8 mouse cellular contexts compared by ENCODE assay signal in the genomic region with DNA sequence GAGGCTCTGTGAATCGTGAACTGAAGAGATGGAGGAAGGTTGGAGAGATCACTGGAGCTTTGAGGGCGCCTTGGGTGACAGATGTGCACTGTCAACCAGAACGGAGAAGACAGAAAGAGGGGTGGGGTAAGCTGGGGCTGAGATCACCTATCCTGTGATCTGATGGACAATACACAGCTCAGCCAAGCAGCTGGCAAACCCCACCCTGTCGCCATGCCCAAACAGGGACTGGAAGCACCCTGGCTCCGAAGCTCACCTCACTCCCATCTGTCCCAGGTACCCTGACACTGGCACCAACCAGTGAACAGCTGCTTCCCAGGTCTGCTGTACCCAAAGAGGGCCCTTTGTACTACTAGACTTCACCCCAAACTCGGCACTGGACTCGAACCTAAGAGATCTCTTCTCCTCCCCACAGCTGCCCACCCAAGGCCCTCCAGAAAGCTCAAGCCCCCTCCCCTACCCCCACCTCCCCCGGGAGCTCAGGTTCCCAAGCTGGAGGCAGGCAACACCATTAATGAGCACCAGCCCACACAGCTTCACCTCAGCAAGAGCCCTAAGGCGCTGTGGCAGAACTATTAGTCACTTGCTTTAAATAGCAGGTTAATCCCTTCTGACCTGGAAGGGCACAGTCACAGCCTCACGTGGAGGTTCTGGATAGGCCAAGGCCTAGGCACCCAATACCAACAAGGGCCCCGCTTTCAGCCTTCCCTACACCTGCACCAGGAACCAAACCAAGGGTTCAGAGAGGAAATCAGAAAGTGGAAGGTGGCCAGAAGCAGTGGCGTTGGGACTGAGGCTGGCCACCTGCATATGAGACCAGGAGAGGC. TPM values are rescaled to one million over a fixed set of nuclear protein-coding genes. Genes with fewer than 3 reads are reported as not detected.
DNase-seq lines count a peak whose midpoint lies in the region; ATAC-seq and TF ChIP-seq lines count a peak whose summit lies in the region.

No protein-coding gene starts in this region.

- no peak for DNase-seq in lung, embryonic 14.5 days
- no peak for DNase-seq in lung, postnatal 25 days (ENCODE audit: low spot score)
- DNase-seq in forelimb bud, embryonic 11.5 days (ENCODE audit: low read depth, low spot score): peak; percentile 61
- no peak for DNase-seq in midbrain, embryonic 14.5 days
- no peak for DNase-seq in layer of hippocampus, adult 11-12 months (ENCODE audit: low spot score)
- no peak for DNase-seq in adrenal gland, postnatal 14 days

- H3K4me2 ChIP-seq in lung, embryonic 14.5 days: peak overlapping the region; percentile 81
- H3K4me2 ChIP-seq in intestine, embryonic 16.5 days (ENCODE audit: low read depth, low read length): peak overlapping the region; percentile 85
- peak overlapping the region; percentile 82 for H3K4me2 ChIP-seq in midbrain, embryonic 14.5 days (ENCODE audit: low read length)

- no peaks in the 10 kb centered on the region for H3K27me3 ChIP-seq in lung, embryonic 14.5 days (ENCODE audit: insufficient read depth, low read length)
- no peaks in the 10 kb centered on the region for H3K27me3 ChIP-seq in intestine, embryonic 16.5 days (replicated peaks; ENCODE audit: control insufficient read depth, insufficient read depth, low read length)
- no peaks in the 10 kb centered on the region for H3K27me3 ChIP-seq in midbrain, embryonic 14.5 days (ENCODE audit: control insufficient read depth, insufficient read depth, low read length)

- peaks cover 31% of the 10 kb centered on the region for H3K36me3 ChIP-seq in lung, embryonic 14.5 days (ENCODE audit: insufficient read depth)
- 0 out of 2 replicates have a peak, but pooled peaks cover 4% of the 10 kb centered on the region for H3K36me3 ChIP-seq in intestine, embryonic 16.5 days (ENCODE audit: control insufficient read depth, insufficient read depth, low read length)
- no peaks in the 10 kb centered on the region for H3K36me3 ChIP-seq in midbrain, embryonic 14.5 days (ENCODE audit: control insufficient read depth, insufficient read depth, low read length)

- peak overlapping the region; percentile 73 for H3K4me3 ChIP-seq in lung, embryonic 14.5 days (ENCODE audit: low read depth, low read length)
- H3K4me3 ChIP-seq in intestine, embryonic 16.5 days (ENCODE audit: low read length): peak overlapping the region; percentile 81
- H3K4me3 ChIP-seq in midbrain, embryonic 14.5 days (replicated peaks; ENCODE audit: low read depth, low read length): no peak overlapping the region

- 49% methylated on average over 12 of the region's 12 CpGs for WGBS in lung, embryonic 14.5 days
- 55% methylated on average over 12 of the region's 12 CpGs for WGBS in intestine, embryonic 16.5 days
- 55% methylated on average over 12 of the region's 12 CpGs for WGBS in midbrain, embryonic 14.5 days

- H3K9me3 ChIP-seq in lung, embryonic 14.5 days (ENCODE audit: low read depth, low read length): no peaks in the 10 kb centered on the region
- H3K9me3 ChIP-seq in intestine, embryonic 16.5 days (ENCODE audit: control insufficient read depth, low read length): no peaks in the 10 kb centered on the region
- H3K9me3 ChIP-seq in midbrain, embryonic 14.5 days (ENCODE audit: control insufficient read depth, low read length): no peaks in the 10 kb centered on the region

- ATAC-seq in lung, embryonic 14.5 days (ENCODE audit: insufficient read depth): no peak
- no peak for ATAC-seq in intestine, embryonic 16.5 days
- no peak for ATAC-seq in midbrain, embryonic 14.5 days (ENCODE audit: low FRiP score, low TSS enrichment)
- ATAC-seq in erythroblast, adult 5-6 weeks (replicated peaks; ENCODE audit: low FRiP score, poor library complexity, severe bottlenecking): no peak

- H3K9ac ChIP-seq in lung, embryonic 14.5 days: peak overlapping the region; percentile 26; the same call in 1 of the 2 replicates
- 0 out of 2 replicates have a peak overlapping the region, but pooled peaks have one; percentile 84 for H3K9ac ChIP-seq in intestine, embryonic 16.5 days (ENCODE audit: low read depth, low read length)
- no peak overlapping the region for H3K9ac ChIP-seq in midbrain, embryonic 14.5 days (replicated peaks; ENCODE audit: low read length)

- no peak overlapping the region for H3K27ac ChIP-seq in lung, embryonic 14.5 days (ENCODE audit: low read depth)
- no peak overlapping the region for H3K27ac ChIP-seq in intestine, embryonic 16.5 days (ENCODE audit: low read length)
- H3K27ac ChIP-seq in midbrain, embryonic 14.5 days (replicated peaks; ENCODE audit: low read depth, low read length): no peak overlapping the region

- peaks cover 9% of the 10 kb centered on the region; the same call in 1 of the 2 replicates for H3K4me1 ChIP-seq in lung, embryonic 14.5 days (ENCODE audit: insufficient read depth)
- peaks cover 14% of the 10 kb centered on the region; the same call in 1 of the 2 replicates for H3K4me1 ChIP-seq in intestine, embryonic 16.5 days (ENCODE audit: control insufficient read depth, insufficient read depth, low read length)
- H3K4me1 ChIP-seq in midbrain, embryonic 14.5 days (ENCODE audit: control insufficient read depth, insufficient read depth, low read length): 0 out of 2 replicates have a peak, but pooled peaks cover 10% of the 10 kb centered on the region

- TF ChIP-seq CTCF in lung, embryonic 14.5 days (IDR thresholded peaks at IDR 0.05; ENCODE audit: low read depth): no peak

RNA-seq across cellular contexts. Expression of gene Mfge8, which starts 1.6 kb away (rescaled TPM):
- polyA plus RNA-seq in lung, embryonic 14.5 days (2014; fragmentation: Nextera tagmentation; extraction: Ambion mirVana): 318 and 324 TPM in 2 replicates
- 184 and 188 TPM in 2 replicates for polyA plus RNA-seq in intestine, embryonic 16.5 days (2015; fragmentation: Nextera tagmentation; extraction: Ambion mirVana)
- 93.5 and 112 TPM in 2 replicates for polyA plus RNA-seq in midbrain, embryonic 14.5 days (2014; fragmentation: Nextera tagmentation; extraction: Ambion mirVana)
- total RNA-seq in erythroblast, adult 5-6 weeks (2015; ENCODE audit: low replicate concordance): not detected in 2 replicates
- total RNA-seq in erythroblast, adult 5-6 weeks (2017; ENCODE audit: low replicate concordance): 1.1 and 2.7 TPM in 2 replicates
- 220 and 296 TPM in 2 replicates for total RNA-seq in adrenal gland, postnatal 14 days (2021)

RNA-seq across cellular contexts. Expression of gene Hapln3, which starts 16.4 kb away (rescaled TPM):
- polyA plus RNA-seq in lung, embryonic 14.5 days (2014; fragmentation: Nextera tagmentation; extraction: Ambion mirVana): 2.9 and 3.7 TPM in 2 replicates
- 1.7 and 1.9 TPM in 2 replicates for polyA plus RNA-seq in intestine, embryonic 16.5 days (2015; fragmentation: Nextera tagmentation; extraction: Ambion mirVana)
- polyA plus RNA-seq in midbrain, embryonic 14.5 days (2014; fragmentation: Nextera tagmentation; extraction: Ambion mirVana): 1.3 and 1.7 TPM in 2 replicates
- total RNA-seq in erythroblast, adult 5-6 weeks (2015; ENCODE audit: low replicate concordance): not detected in 2 replicates
- not detected in 2 replicates for total RNA-seq in erythroblast, adult 5-6 weeks (2017; ENCODE audit: low replicate concordance)
- total RNA-seq in adrenal gland, postnatal 14 days (2021): 1.1 and 1.3 TPM in 2 replicates
